Mouse (Mus musculus) hindbrain, embryonic 14.5 days (tissue): ENCODE measurements around the gene Dad1. TPM values are rescaled to one million over a fixed set of nuclear protein-coding genes. Genes with fewer than 3 reads are reported as not detected.
"Not testable (repeated sequence)": the region's sequence is repeated elsewhere in the genome, so short reads cannot be mapped to it uniquely, and the experiment has no call there.

Experiments used
- ATAC-seq: fragments of 200-750 bp; cut with Nextera tagmentation; 2 replicates; pipeline ENCODE4 v1.8.0; 2017; ENCODE audit warnings: moderate number of reproducible peaks, mild to moderate bottlenecking, moderate TSS enrichment, moderate library complexity; ENCODE audit not compliant: low FRiP score
- DNase-seq: peaks from one replicate; pipeline ENCODE4 v3.0.0-alpha.2; 2015; ENCODE audit warnings: low spot score
- H3K27ac ChIP-seq: fragments of 300-500 bp; sonication (generic); 2 replicates; pipeline ENCODE4 v1.5.1; 2014; ENCODE audit warnings: mild to moderate bottlenecking, moderate library complexity
- H3K27me3 ChIP-seq: fragments of 300-500 bp; sonication (generic); 2 replicates; pipeline ENCODE4 v1.6.1; 2014; ENCODE audit warnings: mild to moderate bottlenecking, low read length, mixed read lengths; ENCODE audit not compliant: control insufficient read depth, insufficient read depth
- H3K36me3 ChIP-seq: fragments of 300-500 bp; sonication (generic); replicated peaks from 2 replicates; pipeline ENCODE4 v1.6.1; 2014; ENCODE audit not compliant: control insufficient read depth, insufficient read depth
- H3K4me1 ChIP-seq: fragments of 300-500 bp; sonication (generic); replicated peaks from 2 replicates; pipeline ENCODE4 v1.6.1; 2014; ENCODE audit warnings: antibody characterized with exemption, low read length, mixed read lengths; ENCODE audit not compliant: control insufficient read depth, insufficient read depth
- H3K4me2 ChIP-seq: fragments of 300-500 bp; sonication (generic); replicated peaks from 2 replicates; pipeline ENCODE4 v1.6.1; 2014; ENCODE audit warnings: mild to moderate bottlenecking, moderate library complexity
- H3K4me3 ChIP-seq: fragments of 300-500 bp; sonication (generic); replicated peaks from 2 replicates; pipeline ENCODE4 v1.5.1; 2014; ENCODE audit warnings: mild to moderate bottlenecking, low read length
- H3K9ac ChIP-seq: fragments of 300-500 bp; sonication (generic); 2 replicates; pipeline ENCODE4 v1.6.1; 2014
- H3K9me3 ChIP-seq: fragments of 300-500 bp; sonication (generic); 2 replicates; pipeline ENCODE4 v1.6.1; 2016; ENCODE audit warnings: low read length; ENCODE audit not compliant: control insufficient read depth
- WGBS: fragments of 180-500 bp; shearing (Covaris S2); extraction: QIAGEN DNeasy Blood & Tissue Kit; methylation state at CpG from one replicate; pipeline ENCODE4 v1.1.7; 2014; 5-methylcytosine and 5-hydroxymethylcytosine counted together
- polyA plus RNA-seq: library from polyadenylated mRNA; unstranded; fragments of >200 nt; fragmentation: Nextera tagmentation; extraction: Ambion mirVana; gene quantifications from 2 replicates; pipeline ENCODE4 v1.2.1, GENCODE M21; 2014

Dad1 gene
- polyA plus RNA-seq, 1 experiment from 2014 or later: 386 TPM

- H3K9ac ChIP-seq, H3K9me3 ChIP-seq, ATAC-seq, H3K36me3 ChIP-seq, H3K4me2 ChIP-seq, H3K27me3 ChIP-seq, H3K27ac ChIP-seq, H3K4me3 ChIP-seq, DNase-seq: not testable (repeated sequence)
- 87% methylated on average over 3 of the region's 4 CpGs for WGBS
- peaks cover 22% of the 10 kb centered on the region for H3K4me1 ChIP-seq
Observed at GRCm38 (mm10) chr14:54229849-54230248, 24.1 kb downstream of the Dad1 start.

GRCm38 (mm10) chr14:54228933-54229713 is 24.8 kb downstream of the Dad1 start:
- H3K9ac ChIP-seq: peak overlapping the region; percentile 58
- peak overlapping the region; percentile 79 for H3K27ac ChIP-seq
- no peaks in the 10 kb centered on the region for H3K36me3 ChIP-seq
- H3K27me3 ChIP-seq: no peaks in the 10 kb centered on the region
- WGBS: 9% methylated on average over 25 of the region's 25 CpGs
- H3K4me2 ChIP-seq: peak overlapping the region; percentile 54
- no peaks in the 10 kb centered on the region for H3K9me3 ChIP-seq
- DNase-seq (no peak), ATAC-seq (peak; percentile 28)
- H3K4me1 ChIP-seq: peaks cover 22% of the 10 kb centered on the region
- H3K4me3 ChIP-seq: peak overlapping the region; percentile 20

GRCm38 (mm10) chr14:54228501-54228900 is 25.4 kb downstream of the Dad1 start:
- Histone ChIP-seq H3K9ac (peak overlapping the region; percentile 58), H3K27me3 (no peaks in the 10 kb centered on the region), H3K4me1 (peaks cover 22% of the 10 kb centered on the region), H3K27ac (peak overlapping the region; percentile 79), H3K4me3 (peak overlapping the region; percentile 20), H3K36me3 (no peaks in the 10 kb centered on the region), H3K9me3 (no peaks in the 10 kb centered on the region), H3K4me2 (peak overlapping the region; percentile 54)
- DNase-seq (no peak), ATAC-seq (peak; percentile 6; the same call in 1 of the 2 replicates)
- 6% methylated on average over 7 of the region's 7 CpGs for WGBS

- peak overlapping the region; percentile 58; the same call in 1 of the 2 replicates for H3K9ac ChIP-seq
- 1% methylated on average over 10 of the region's 10 CpGs for WGBS
- no peaks in the 10 kb centered on the region for H3K9me3 ChIP-seq
- H3K4me3 ChIP-seq: peak overlapping the region; percentile 10; the same call in 1 of the 2 replicates
- no peaks in the 10 kb centered on the region for H3K36me3 ChIP-seq
- H3K27me3 ChIP-seq: no peaks in the 10 kb centered on the region
- peak overlapping the region; percentile 79 for H3K27ac ChIP-seq
- ATAC-seq (peak; percentile 40), DNase-seq (peak; percentile 85)
- peak overlapping the region; percentile 54 for H3K4me2 ChIP-seq
- peaks cover 22% of the 10 kb centered on the region for H3K4me1 ChIP-seq
Observed at GRCm38 (mm10) chr14:54227911-54228451, 25.9 kb downstream of the Dad1 start.

DNA sequence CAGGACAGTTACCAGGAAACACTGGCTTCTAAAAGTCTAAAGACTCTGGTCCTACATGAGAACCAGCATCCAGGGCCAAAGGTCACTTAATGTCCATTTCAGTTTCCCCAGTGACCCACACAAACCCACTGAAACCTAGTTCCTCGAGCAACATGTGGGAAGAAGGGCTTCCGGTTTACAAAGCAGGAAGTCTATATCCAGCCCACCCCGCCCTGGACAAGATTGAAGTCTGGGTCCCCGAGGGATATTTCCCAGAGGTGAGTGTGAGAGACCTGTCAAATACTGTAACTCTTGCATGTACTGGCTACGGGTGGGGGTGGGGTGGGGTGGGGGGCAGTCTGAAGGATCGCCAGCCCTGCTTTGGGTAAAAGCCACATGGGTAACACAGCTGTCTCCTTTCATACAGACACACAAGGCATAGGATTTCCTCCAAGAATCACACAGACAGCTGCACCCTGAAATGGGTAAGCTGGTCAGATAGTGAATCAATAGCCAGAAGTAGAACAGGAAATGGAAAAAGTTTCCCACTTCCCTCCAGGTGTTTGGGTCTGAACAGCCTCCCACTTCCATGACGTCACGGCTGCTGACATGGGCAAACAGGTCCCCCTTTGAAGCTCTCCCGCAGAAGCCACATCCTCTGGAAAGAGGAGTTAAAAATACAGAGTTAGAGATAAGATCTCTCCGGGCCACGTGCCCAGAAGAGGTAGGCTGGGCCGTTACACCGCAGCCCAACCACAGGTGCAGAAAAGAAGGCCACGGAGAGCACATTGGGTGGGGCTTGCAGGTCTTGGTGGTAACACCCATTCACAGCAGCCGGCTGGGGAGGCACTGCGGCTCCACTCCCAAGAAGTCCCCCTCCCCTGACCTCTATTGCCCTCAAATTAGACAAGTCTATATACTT is 26.7 kb downstream of the Dad1 start:
- H3K27me3 ChIP-seq: no peaks in the 10 kb centered on the region
- no peak for DNase-seq
- ATAC-seq: no peak
- H3K9me3 ChIP-seq: no peaks in the 10 kb centered on the region
- peaks cover 19% of the 10 kb centered on the region for H3K4me1 ChIP-seq
- H3K27ac ChIP-seq: no peak overlapping the region
- 57% methylated on average over 16 of the region's 16 CpGs for WGBS
- H3K36me3 ChIP-seq: no peaks in the 10 kb centered on the region
- 0 out of 2 replicates have a peak overlapping the region, but pooled peaks have one; percentile 54 for H3K4me2 ChIP-seq
- H3K4me3 ChIP-seq: no peak overlapping the region
- no peak overlapping the region for H3K9ac ChIP-seq

GRCm38 (mm10) chr14:54225725-54226124 is 28.2 kb downstream of the Dad1 start:
- DNase-seq (no peak), ATAC-seq (no peak)
- Histone ChIP-seq H3K4me1 (peaks cover 19% of the 10 kb centered on the region), H3K9me3 (no peaks in the 10 kb centered on the region), H3K36me3 (no peaks in the 10 kb centered on the region), H3K27ac (peak overlapping the region; percentile 47), H3K9ac (no peak overlapping the region), H3K4me2 (no peak overlapping the region), H3K4me3 (no peak overlapping the region), H3K27me3 (no peaks in the 10 kb centered on the region)
- 72% methylated on average over 11 of the region's 11 CpGs for WGBS

GRCm38 (mm10) chr14:54224484-54225467 is 29.1 kb downstream of the Dad1 start:
- DNase-seq (no peak), ATAC-seq (peak; percentile 29; the same call in 1 of the 2 replicates)
- H3K27me3 ChIP-seq: no peaks in the 10 kb centered on the region
- no peak overlapping the region for H3K4me2 ChIP-seq
- H3K27ac ChIP-seq: peak overlapping the region; percentile 55; the same call in 1 of the 2 replicates
- no peak overlapping the region for H3K9ac ChIP-seq
- WGBS: 33% methylated on average over 16 of the region's 16 CpGs
- peaks cover 19% of the 10 kb centered on the region for H3K4me1 ChIP-seq
- no peaks in the 10 kb centered on the region for H3K9me3 ChIP-seq
- H3K4me3 ChIP-seq: no peak overlapping the region
- H3K36me3 ChIP-seq: no peaks in the 10 kb centered on the region

GRCm38 (mm10) chr14:54224064-54224417 is 29.9 kb downstream of the Dad1 start:
- Histone ChIP-seq H3K4me2 (no peak overlapping the region), H3K36me3 (no peaks in the 10 kb centered on the region), H3K4me3 (no peak overlapping the region), H3K9me3 (no peaks in the 10 kb centered on the region), H3K27ac (no peak overlapping the region), H3K27me3 (no peaks in the 10 kb centered on the region), H3K4me1 (peaks cover 14% of the 10 kb centered on the region), H3K9ac (no peak overlapping the region)
- DNase-seq: no peak
- no peak for ATAC-seq
- 95% methylated on average over 5 of the region's 5 CpGs for WGBS
